Mouse (Mus musculus) liver, embryonic 12.5 days (tissue): Measurements from ENCODE around the gene Erp44. TPM values are rescaled to one million over a fixed set of nuclear protein-coding genes. Genes with fewer than 3 reads are reported as not detected.

ENCODE experiments used
- ATAC-seq: fragments of 200-750 bp; cut with Nextera tagmentation; 2 replicates; pipeline ENCODE4 v1.8.0; 2017; ENCODE audit warnings: moderate number of reproducible peaks, mild to moderate bottlenecking, moderate library complexity
- H3K27ac ChIP-seq: fragments of 300-500 bp; sonication (generic); 2 replicates; pipeline ENCODE4 v1.5.1; 2016; ENCODE audit warnings: mild to moderate bottlenecking
- H3K27me3 ChIP-seq: fragments of 300-500 bp; sonication (generic); replicated peaks from 2 replicates; pipeline ENCODE4 v1.6.1; 2016; ENCODE audit warnings: mild to moderate bottlenecking, moderate library complexity
- H3K36me3 ChIP-seq: fragments of 300-500 bp; sonication (generic); 2 replicates; pipeline ENCODE4 v1.6.1; 2016; ENCODE audit warnings: mild to moderate bottlenecking, moderate library complexity
- H3K4me1 ChIP-seq: fragments of 300-500 bp; sonication (generic); 2 replicates; pipeline ENCODE4 v1.6.1; 2016
- H3K4me2 ChIP-seq: fragments of 300-500 bp; sonication (generic); 2 replicates; pipeline ENCODE4 v1.6.1; 2016; ENCODE audit warnings: mild to moderate bottlenecking, moderate library complexity
- H3K4me3 ChIP-seq: fragments of 300-500 bp; sonication (generic); 2 replicates; pipeline ENCODE4 v1.5.1; 2016; ENCODE audit warnings: mild to moderate bottlenecking, moderate library complexity
- H3K9ac ChIP-seq: fragments of 300-500 bp; sonication (generic); 2 replicates; pipeline ENCODE4 v1.6.1; 2016; ENCODE audit warnings: mild to moderate bottlenecking, moderate library complexity
- H3K9me3 ChIP-seq: fragments of 300-500 bp; sonication (generic); replicated peaks from 2 replicates; pipeline ENCODE4 v1.6.1; 2016; ENCODE audit warnings: mild to moderate bottlenecking, moderate library complexity
- WGBS: fragments of 180-500 bp; shearing (Covaris S2); methylation state at CpG from one replicate; pipeline ENCODE4 v1.1.7; 2016; ENCODE audit not compliant: insufficient replicate concordance; 5-methylcytosine and 5-hydroxymethylcytosine counted together
- polyA plus RNA-seq: library from polyadenylated mRNA; unstranded; fragments of >200 nt; fragmentation: Nextera tagmentation; extraction: Ambion mirVana; gene quantifications from 2 replicates; pipeline ENCODE4 v1.2.1, GENCODE M21; 2016

Erp44 gene
- polyA plus RNA-seq, 1 experiment from 2014 or later = 55.6 TPM

DNA sequence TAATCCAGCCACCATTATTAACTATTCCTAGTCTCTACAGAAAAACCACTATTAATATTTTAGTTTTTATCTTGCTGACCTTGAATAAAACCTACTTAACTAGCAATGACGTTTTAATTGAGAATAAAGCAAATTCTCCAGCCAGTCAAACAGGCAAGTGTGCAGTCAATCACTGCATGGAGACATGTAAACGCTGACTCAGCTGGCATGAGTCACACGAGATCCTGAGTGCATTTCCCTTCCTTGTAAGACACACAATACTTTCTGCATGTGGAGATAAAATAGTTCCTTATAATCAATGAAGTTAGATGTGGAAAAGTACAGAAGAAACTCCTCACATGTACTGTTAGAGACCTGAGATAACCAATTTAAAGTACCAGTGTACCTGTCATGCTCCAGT is 53.8 kb downstream of the Erp44 start:
- ATAC-seq = no peak
- no peaks in the 10 kb centered on the region for H3K27me3 ChIP-seq
- H3K4me2 ChIP-seq = no peak overlapping the region
- H3K4me1 ChIP-seq = no peaks in the 10 kb centered on the region
- no peak overlapping the region for H3K9ac ChIP-seq
- H3K36me3 ChIP-seq = no peaks in the 10 kb centered on the region
- H3K4me3 ChIP-seq = no peak overlapping the region
- no peak overlapping the region for H3K27ac ChIP-seq
- no peaks in the 10 kb centered on the region for H3K9me3 ChIP-seq
- WGBS = 40% methylated on average over 3 of the region's 3 CpGs

DNA sequence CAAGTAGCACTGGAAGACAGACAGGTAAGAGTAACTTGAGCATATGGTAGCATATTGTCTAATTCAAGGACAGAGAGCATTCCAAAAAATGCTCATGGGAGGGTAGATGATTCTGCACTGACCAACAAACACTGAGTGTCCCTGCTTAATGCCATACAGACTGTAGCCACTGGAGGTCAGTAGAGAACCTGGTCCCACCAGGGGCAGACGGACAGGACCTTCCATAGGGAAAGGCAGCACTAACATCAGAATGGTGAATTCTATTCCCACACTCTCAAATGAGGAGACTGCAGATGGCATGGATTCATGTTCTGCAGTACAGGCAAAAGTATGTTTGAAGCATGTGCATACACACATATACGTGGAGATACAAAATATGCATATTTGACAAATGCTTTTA is 54.2 kb downstream of the Erp44 start:
- Histone ChIP-seq H3K9me3 (no peaks in the 10 kb centered on the region), H3K27me3 (no peaks in the 10 kb centered on the region), H3K27ac (no peak overlapping the region), H3K36me3 (no peaks in the 10 kb centered on the region), H3K4me2 (no peak overlapping the region), H3K9ac (no peak overlapping the region), H3K4me1 (no peaks in the 10 kb centered on the region), H3K4me3 (no peak overlapping the region)
- WGBS = 48% methylated on average over 2 of the region's 2 CpGs
- ATAC-seq = no peak

DNA sequence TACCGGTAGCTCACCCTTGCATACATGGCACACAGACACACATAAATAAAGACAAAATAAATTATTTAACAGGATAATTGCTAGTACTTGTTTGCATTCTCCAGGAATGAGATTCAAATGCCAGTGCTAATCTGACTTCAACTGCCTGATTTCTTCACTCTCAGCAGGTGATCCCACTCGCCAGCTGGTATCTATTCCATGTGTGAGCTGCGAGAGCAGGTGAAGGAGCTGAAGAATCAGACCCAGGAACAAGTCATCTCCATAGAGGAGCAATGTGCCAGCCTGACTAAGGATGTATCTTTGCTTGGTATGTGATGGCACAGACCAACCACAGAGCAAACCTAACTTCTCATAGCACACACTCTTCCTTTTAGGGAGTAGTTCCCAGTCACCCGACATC is 75.8 kb downstream of the Erp44 start:
- H3K27me3 ChIP-seq = no peaks in the 10 kb centered on the region
- no peak overlapping the region for H3K27ac ChIP-seq
- H3K4me1 ChIP-seq = no peaks in the 10 kb centered on the region
- 82% methylated on average over 4 of the region's 4 CpGs for WGBS
- H3K4me3 ChIP-seq = no peak overlapping the region
- peaks cover 44% of the 10 kb centered on the region for H3K36me3 ChIP-seq
- H3K9me3 ChIP-seq = no peaks in the 10 kb centered on the region
- no peak overlapping the region for H3K4me2 ChIP-seq
- H3K9ac ChIP-seq = no peak overlapping the region
- no peak for ATAC-seq

- ATAC-seq = no peak
- H3K4me1 ChIP-seq = no peaks in the 10 kb centered on the region
- 75% methylated on average over 8 of the region's 8 CpGs for WGBS
Observed at GRCm38 (mm10) chr4:48198447-48198846, 80.9 kb downstream of the Erp44 start.

DNA sequence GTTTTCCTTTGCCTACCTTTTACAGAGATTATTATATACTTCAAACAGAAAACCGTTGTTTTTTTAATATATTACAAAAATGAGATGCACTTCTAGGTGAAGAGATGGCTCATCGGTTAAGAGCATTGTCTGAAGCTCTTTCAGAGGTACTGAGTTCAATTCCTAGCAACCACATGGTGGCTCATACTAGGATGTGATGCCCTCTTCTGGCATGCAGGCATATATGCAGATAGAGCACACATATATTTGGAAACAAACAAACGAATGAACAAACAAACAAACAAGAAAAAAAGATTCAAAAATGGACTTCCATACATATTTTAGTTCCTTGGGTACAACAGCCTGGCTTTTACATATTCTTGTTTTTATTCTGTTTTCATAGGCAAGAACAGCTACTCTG is 81.4 kb downstream of the Erp44 start:
- peaks cover 38% of the 10 kb centered on the region for H3K36me3 ChIP-seq
- H3K4me2 ChIP-seq = no peak overlapping the region
- ATAC-seq = no peak
- no peaks in the 10 kb centered on the region for H3K27me3 ChIP-seq
- H3K27ac ChIP-seq = no peak overlapping the region
- H3K9ac ChIP-seq = no peak overlapping the region
- no peaks in the 10 kb centered on the region for H3K9me3 ChIP-seq
- WGBS = 78% methylated on average over 3 of the region's 3 CpGs
- H3K4me3 ChIP-seq = no peak overlapping the region
- H3K4me1 ChIP-seq = no peaks in the 10 kb centered on the region

More at GRCm38 (mm10) chr4:48198447-48198846, 80.9 kb downstream of the Erp44 start:
- H3K4me2 ChIP-seq = no peak overlapping the region
- H3K9me3 ChIP-seq = no peaks in the 10 kb centered on the region
- no peak overlapping the region for H3K27ac ChIP-seq
- H3K36me3 ChIP-seq = peaks cover 44% of the 10 kb centered on the region
- no peak overlapping the region for H3K9ac ChIP-seq
- no peaks in the 10 kb centered on the region for H3K27me3 ChIP-seq
- H3K4me3 ChIP-seq = no peak overlapping the region

- peaks cover 33% of the 10 kb centered on the region for H3K36me3 ChIP-seq
- H3K27ac ChIP-seq = peak overlapping the region; percentile 36; the same call in 1 of the 2 replicates
- H3K27me3 ChIP-seq = no peaks in the 10 kb centered on the region
- no peak overlapping the region for H3K9ac ChIP-seq
- no peak overlapping the region for H3K4me3 ChIP-seq
- H3K4me2 ChIP-seq = peak overlapping the region; percentile 34
- 67% methylated on average over 8 of the region's 8 CpGs for WGBS
- H3K4me1 ChIP-seq = peaks cover 23% of the 10 kb centered on the region
- ATAC-seq = peak; percentile 79
- H3K9me3 ChIP-seq = no peaks in the 10 kb centered on the region
Observed at GRCm38 (mm10) chr4:48182115-48182806, 97.1 kb downstream of the Erp44 start.

GRCm38 (mm10) chr4:48181366-48181765 is 98.0 kb downstream of the Erp44 start:
- Histone ChIP-seq H3K9ac (no peak overlapping the region), H3K27me3 (no peaks in the 10 kb centered on the region), H3K9me3 (no peaks in the 10 kb centered on the region), H3K4me3 (no peak overlapping the region), H3K4me1 (peaks cover 23% of the 10 kb centered on the region), H3K27ac (peak overlapping the region; percentile 36; the same call in 1 of the 2 replicates), H3K36me3 (peaks cover 38% of the 10 kb centered on the region), H3K4me2 (no peak overlapping the region)
- 73% methylated on average over 6 of the region's 6 CpGs for WGBS
- no peak for ATAC-seq

DNA sequence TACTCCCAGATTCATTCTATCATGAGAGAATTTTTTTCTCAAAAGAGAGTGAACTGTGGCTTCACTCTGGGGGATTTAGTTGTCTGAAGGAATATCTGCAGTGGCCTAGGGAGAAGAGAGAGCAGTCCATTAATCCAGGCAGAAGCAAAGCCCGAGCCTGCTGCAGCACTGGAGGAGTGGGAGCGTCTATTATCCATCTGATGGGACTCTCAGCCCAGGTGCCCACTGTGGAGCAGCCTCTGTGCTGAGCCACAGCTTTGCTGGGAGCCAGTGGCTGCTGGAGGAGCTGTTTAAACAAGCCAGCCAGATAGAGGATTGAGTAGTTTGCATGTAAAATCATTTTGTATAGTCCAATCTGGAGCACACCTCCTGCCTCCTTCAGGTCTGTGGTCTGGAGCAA is 98.4 kb downstream of the Erp44 start:
- WGBS = 73% methylated on average over 2 of the region's 2 CpGs
- no peaks in the 10 kb centered on the region for H3K9me3 ChIP-seq
- H3K36me3 ChIP-seq = peaks cover 38% of the 10 kb centered on the region
- no peak overlapping the region for H3K9ac ChIP-seq
- peaks cover 23% of the 10 kb centered on the region for H3K4me1 ChIP-seq
- ATAC-seq = no peak
- H3K4me3 ChIP-seq = no peak overlapping the region
- no peak overlapping the region for H3K27ac ChIP-seq
- no peak overlapping the region for H3K4me2 ChIP-seq
- H3K27me3 ChIP-seq = no peaks in the 10 kb centered on the region

DNA sequence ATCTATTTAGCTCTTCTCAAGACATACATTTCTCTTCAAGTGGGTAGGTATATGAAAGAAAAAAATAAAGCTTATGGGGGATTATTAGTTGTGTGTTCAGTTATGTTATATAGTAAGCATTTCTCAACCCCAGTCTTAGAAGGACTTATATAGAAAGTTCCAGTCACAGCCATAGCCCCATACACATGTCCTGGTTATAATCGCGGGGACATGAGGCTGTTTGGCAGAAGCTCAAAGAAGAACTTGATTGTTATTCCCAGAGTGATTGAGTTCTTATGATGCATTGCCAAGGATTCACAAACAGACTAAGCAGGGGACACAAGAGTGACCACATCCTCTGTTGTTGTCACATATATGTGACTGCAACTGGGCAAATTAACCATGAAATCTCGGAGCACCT is 103.7 kb downstream of the Erp44 start:
- H3K4me1 ChIP-seq = peaks cover 4% of the 10 kb centered on the region; the same call in 1 of the 2 replicates
- ATAC-seq = no peak
- no peak overlapping the region for H3K4me3 ChIP-seq
- WGBS = 91% methylated on average over 3 of the region's 3 CpGs
- H3K9me3 ChIP-seq = no peaks in the 10 kb centered on the region
- H3K27ac ChIP-seq = no peak overlapping the region
- no peaks in the 10 kb centered on the region for H3K27me3 ChIP-seq
- H3K4me2 ChIP-seq = no peak overlapping the region
- H3K9ac ChIP-seq = no peak overlapping the region
- H3K36me3 ChIP-seq = peaks cover 12% of the 10 kb centered on the region

GRCm38 (mm10) chr4:48163851-48164250 is 115.5 kb downstream of the Erp44 start:
- 78% methylated on average over 5 of the region's 5 CpGs for WGBS
- no peak overlapping the region for H3K27ac ChIP-seq
- H3K4me2 ChIP-seq = no peak overlapping the region
- H3K4me3 ChIP-seq = no peak overlapping the region
- peaks cover 18% of the 10 kb centered on the region for H3K4me1 ChIP-seq
- H3K36me3 ChIP-seq = peaks cover 49% of the 10 kb centered on the region
- no peak overlapping the region for H3K9ac ChIP-seq
- H3K9me3 ChIP-seq = no peaks in the 10 kb centered on the region
- no peaks in the 10 kb centered on the region for H3K27me3 ChIP-seq
- no peak for ATAC-seq

GRCm38 (mm10) chr4:48160386-48160785 is 119.0 kb downstream of the Erp44 start:
- WGBS = 46% methylated on average over 4 of the region's 4 CpGs
- Histone ChIP-seq H3K9me3 (no peaks in the 10 kb centered on the region), H3K4me2 (no peak overlapping the region), H3K4me1 (peaks cover 29% of the 10 kb centered on the region), H3K36me3 (peaks cover 36% of the 10 kb centered on the region), H3K4me3 (no peak overlapping the region), H3K27ac (no peak overlapping the region), H3K27me3 (no peaks in the 10 kb centered on the region), H3K9ac (no peak overlapping the region)
- peak; percentile 72 for ATAC-seq

DNA sequence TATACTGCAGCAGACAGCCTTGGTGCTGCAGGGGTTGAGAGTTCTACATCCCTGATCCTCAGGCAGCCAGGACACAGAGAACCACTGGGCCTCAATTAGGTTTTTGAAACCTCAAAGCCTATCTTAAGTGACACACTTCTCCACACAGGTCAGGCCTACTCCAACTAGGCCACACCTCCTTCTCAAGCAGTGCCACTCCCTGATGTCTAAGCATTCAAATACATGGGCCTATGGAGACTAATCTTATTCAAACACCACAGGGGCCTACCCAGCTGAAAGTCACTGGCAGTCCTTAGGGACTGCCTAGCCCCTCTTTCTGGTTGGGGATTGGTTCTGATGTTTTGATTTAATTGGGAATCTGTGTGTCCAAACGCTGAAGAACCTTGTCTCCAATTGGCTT is 123.5 kb downstream of the Erp44 start:
- Histone ChIP-seq H3K27me3 (no peaks in the 10 kb centered on the region), H3K9me3 (no peaks in the 10 kb centered on the region), H3K4me2 (no peak overlapping the region), H3K4me1 (peaks cover 27% of the 10 kb centered on the region), H3K27ac (no peak overlapping the region), H3K9ac (no peak overlapping the region), H3K36me3 (peaks cover 22% of the 10 kb centered on the region), H3K4me3 (no peak overlapping the region)
- WGBS = 65% methylated on average over 1 of the region's 1 CpGs
- peak; percentile 92 for ATAC-seq

GRCm38 (mm10) chr4:48153229-48153628 is 126.1 kb downstream of the Erp44 start:
- H3K4me2 ChIP-seq = no peak overlapping the region
- no peak overlapping the region for H3K4me3 ChIP-seq
- WGBS = 84% methylated on average over 5 of the region's 5 CpGs
- H3K36me3 ChIP-seq = peaks cover 12% of the 10 kb centered on the region
- H3K4me1 ChIP-seq = peaks cover 32% of the 10 kb centered on the region
- H3K27ac ChIP-seq = no peak overlapping the region
- no peaks in the 10 kb centered on the region for H3K9me3 ChIP-seq
- no peaks in the 10 kb centered on the region for H3K27me3 ChIP-seq
- no peak for ATAC-seq
- no peak overlapping the region for H3K9ac ChIP-seq
